In genomic region chr4:62761672-62762071, GRCm38 (mm10) we compare ENCODE assay signal across 8 mouse cellular contexts.
DNase-seq lines count a peak whose midpoint lies in the region; ATAC-seq and TF ChIP-seq lines count a peak whose summit lies in the region.

No protein-coding gene starts in this region.

- H3K4me3 ChIP-seq in ES-Bruce4 (ENCODE audit: low read depth, low read length) = no peak overlapping the region
- H3K4me3 ChIP-seq in forebrain, embryonic 12.5 days (replicated peaks) = no peak overlapping the region
- H3K4me3 ChIP-seq in lung, postnatal 0 days (ENCODE audit: low read depth, low read length) = no peak overlapping the region

- H3K9ac ChIP-seq in ES-Bruce4 (ENCODE audit: low read depth, poor library complexity, severe bottlenecking) = no peak overlapping the region
- no peak overlapping the region for H3K9ac ChIP-seq in forebrain, embryonic 12.5 days
- no peak overlapping the region for H3K9ac ChIP-seq in lung, postnatal 0 days (replicated peaks; ENCODE audit: low read depth)

- no peak overlapping the region for H3K27ac ChIP-seq in ES-Bruce4 (ENCODE audit: insufficient read depth, low read length)
- H3K27ac ChIP-seq in forebrain, embryonic 12.5 days = no peak overlapping the region
- no peak overlapping the region for H3K27ac ChIP-seq in lung, postnatal 0 days (ENCODE audit: low read length)

- no peaks in the 10 kb centered on the region for H3K36me3 ChIP-seq in ES-Bruce4 (ENCODE audit: control insufficient read depth, insufficient read depth, low read length, poor library complexity, severe bottlenecking)
- no peaks in the 10 kb centered on the region for H3K36me3 ChIP-seq in forebrain, embryonic 12.5 days (replicated peaks)
- H3K36me3 ChIP-seq in lung, postnatal 0 days (ENCODE audit: insufficient read depth, low read length) = no peaks in the 10 kb centered on the region

- ATAC-seq in forebrain, embryonic 12.5 days (ENCODE audit: low FRiP score) = peak; percentile 64
- ATAC-seq in lung, postnatal 0 days = peak; percentile 41

- 2% methylated on average over 1 of the region's 1 CpGs for WGBS in forebrain, embryonic 12.5 days
- 2% methylated on average over 1 of the region's 1 CpGs for WGBS in large intestine, adult 2 months
- WGBS in lung, postnatal 0 days = 0% methylated on average over 1 of the region's 1 CpGs

- intact Hi-C loops in heart, postnatal 25 days (cut with DNase I) = loop anchor here (2.0 to 5.0 kb wide), 4 partner anchors 34 to 304 kb away; no protein-coding TSS in a partner anchor

- TF ChIP-seq CTCF in ES-Bruce4 (IDR thresholded peaks at IDR 0.05; ENCODE audit: low read depth, low read length) = peak; percentile 69
- peak; percentile 97 for TF ChIP-seq CTCF in lung, postnatal 0 days (IDR thresholded peaks at IDR 0.05)

- TF ChIP-seq EP300 in ES-Bruce4 (IDR thresholded peaks at IDR 0.05; ENCODE audit: insufficient read depth, low read depth, low read length) = no peak
- TF ChIP-seq EP300 in lung, postnatal 0 days (IDR thresholded peaks at IDR 0.05) = no peak

- H3K4me2 ChIP-seq in forebrain, embryonic 12.5 days = no peak overlapping the region
- H3K4me2 ChIP-seq in lung, postnatal 0 days (replicated peaks; ENCODE audit: low read depth, low read length) = no peak overlapping the region

- no peaks in the 10 kb centered on the region for H3K27me3 ChIP-seq in ES-Bruce4 (ENCODE audit: control insufficient read depth, insufficient read depth, low read length, poor library complexity, severe bottlenecking)
- H3K27me3 ChIP-seq in forebrain, embryonic 12.5 days = no peaks in the 10 kb centered on the region
- no peaks in the 10 kb centered on the region for H3K27me3 ChIP-seq in lung, postnatal 0 days (replicated peaks; ENCODE audit: insufficient read depth, low read length)

- no peaks in the 10 kb centered on the region for H3K4me1 ChIP-seq in ES-Bruce4 (ENCODE audit: control insufficient read depth, insufficient read depth, low read length)
- peaks cover 10% of the 10 kb centered on the region; the same call in 1 of the 2 replicates for H3K4me1 ChIP-seq in forebrain, embryonic 12.5 days
- peaks cover 19% of the 10 kb centered on the region; the same call in 1 of the 2 replicates for H3K4me1 ChIP-seq in lung, postnatal 0 days (ENCODE audit: insufficient read depth, low read depth, low read length)

- H3K9me3 ChIP-seq in ES-Bruce4 (replicated peaks; ENCODE audit: control insufficient read depth, insufficient read depth, low read length, poor library complexity, severe bottlenecking) = no peaks in the 10 kb centered on the region
- no peaks in the 10 kb centered on the region for H3K9me3 ChIP-seq in forebrain, embryonic 12.5 days
- H3K9me3 ChIP-seq in lung, postnatal 0 days (ENCODE audit: low read length) = no peaks in the 10 kb centered on the region

- peak; percentile 52 for DNase-seq in brain, embryonic 18.5 days (ENCODE audit: low read depth, low spot score)
- peak; percentile 48 for DNase-seq in heart, postnatal 25 days (ENCODE audit: low spot score)
- peak; percentile 43 for DNase-seq in large intestine, adult 2 months (ENCODE audit: low read depth, low spot score)
- DNase-seq in lung, postnatal 0 days (ENCODE audit: low spot score) = peak; percentile 84
- peak; percentile 50 for DNase-seq in retina, adult 2 months (ENCODE audit: low read depth, low spot score)
- DNase-seq in thymus, postnatal 25 days = peak; percentile 81

- TF ChIP-seq POLR2A in ES-Bruce4 (IDR thresholded peaks at IDR 0.05; ENCODE audit: insufficient read depth, low read length) = no peak
